Mouse (Mus musculus) cerebellum, adult 2 months (tissue): Measurements from ENCODE around the gene Leo1.

Experiments
- CTCF ChIP-seq: fragments of 200-500 bp; IDR thresholded peaks from 2 replicates; pipeline ENCODE4 v1.5.1; 2011; ENCODE audit warnings: low read depth, mild to moderate bottlenecking, control low read depth, low read length, moderate library complexity, borderline replicate concordance; ENCODE audit not compliant: insufficient read depth
- POLR2A ChIP-seq: fragments of 200-500 bp; IDR thresholded peaks from 2 replicates; pipeline ENCODE4 v1.6.1; 2011; ENCODE audit warnings: low read length, control low read depth, borderline replicate concordance; ENCODE audit not compliant: insufficient read depth

DNA sequence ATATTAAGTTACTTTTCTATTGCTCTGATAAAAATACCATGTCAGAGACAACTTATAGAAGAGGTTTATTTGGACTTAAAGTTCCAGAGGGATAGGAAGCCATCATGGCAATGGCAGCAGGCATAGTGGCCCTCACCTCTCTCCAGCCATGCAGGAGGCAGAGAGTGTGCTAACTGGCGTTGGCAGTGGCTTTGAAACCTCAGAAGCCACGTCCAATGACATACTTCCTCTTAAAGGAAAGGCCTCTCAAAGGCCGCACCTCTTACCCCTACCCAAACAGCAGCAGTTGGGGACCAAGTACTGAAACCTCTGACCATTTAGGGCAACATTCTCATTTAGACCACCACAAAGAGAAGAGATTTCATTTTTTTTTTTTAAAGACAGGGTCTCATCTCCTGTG is 35.9 kb downstream of the Leo1 start:
- TF ChIP-seq CTCF = no peak
- no peak for TF ChIP-seq POLR2A
